Mouse (Mus musculus): Measurements from ENCODE around the gene Fgf2.

Fgf2 gene

DNA sequence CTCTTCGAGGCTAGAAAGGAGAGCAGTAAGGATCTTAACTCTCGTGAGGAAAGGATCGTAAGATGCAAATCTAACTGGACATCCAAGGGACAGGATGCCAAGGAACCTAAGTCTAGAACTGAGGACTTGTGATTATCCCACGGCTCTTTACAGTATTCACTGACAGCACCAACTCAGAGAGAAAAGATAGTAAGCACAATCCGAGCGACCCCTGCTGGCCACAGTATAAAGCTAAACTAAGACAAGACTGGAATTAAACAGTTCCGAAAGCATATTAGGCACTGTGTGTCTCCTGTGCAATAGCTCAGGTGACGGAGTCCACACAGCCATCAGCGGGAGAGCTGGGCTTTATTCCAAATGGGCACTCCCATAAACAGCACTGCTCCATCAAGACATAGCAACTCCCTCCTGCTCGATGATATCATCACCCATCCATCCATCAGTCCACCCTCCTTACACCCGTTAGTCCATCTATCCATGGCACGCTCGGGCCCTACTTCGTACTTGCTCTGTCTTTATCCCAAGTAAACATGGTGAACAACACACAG, 66.3 kb downstream of the Fgf2 start:
- peak; percentile 67 to 83 for DNase-seq (ENCODE audit: low spot score in 2 of 2)

DNA sequence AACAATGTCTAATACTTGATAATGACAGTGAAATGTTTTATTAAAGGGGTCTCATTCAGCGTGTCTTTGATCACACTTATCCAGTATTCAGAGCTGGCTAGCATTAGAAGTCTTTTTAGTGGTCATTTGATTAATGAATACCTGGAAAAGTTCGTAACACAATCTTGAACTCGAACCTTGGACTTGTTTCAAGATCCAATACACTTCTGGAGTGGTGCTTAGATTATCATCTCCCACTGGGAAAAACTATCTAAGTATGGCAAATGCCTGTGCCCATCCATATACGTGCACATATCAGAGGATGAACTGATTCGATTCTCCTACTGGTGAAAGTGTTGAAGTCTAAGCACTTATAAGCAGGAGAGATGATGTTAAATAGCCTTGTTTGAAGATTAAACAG, 70.2 kb downstream of the Fgf2 start:
- no peak for DNase-seq (ENCODE audit: low spot score in 2 of 2)

DNA sequence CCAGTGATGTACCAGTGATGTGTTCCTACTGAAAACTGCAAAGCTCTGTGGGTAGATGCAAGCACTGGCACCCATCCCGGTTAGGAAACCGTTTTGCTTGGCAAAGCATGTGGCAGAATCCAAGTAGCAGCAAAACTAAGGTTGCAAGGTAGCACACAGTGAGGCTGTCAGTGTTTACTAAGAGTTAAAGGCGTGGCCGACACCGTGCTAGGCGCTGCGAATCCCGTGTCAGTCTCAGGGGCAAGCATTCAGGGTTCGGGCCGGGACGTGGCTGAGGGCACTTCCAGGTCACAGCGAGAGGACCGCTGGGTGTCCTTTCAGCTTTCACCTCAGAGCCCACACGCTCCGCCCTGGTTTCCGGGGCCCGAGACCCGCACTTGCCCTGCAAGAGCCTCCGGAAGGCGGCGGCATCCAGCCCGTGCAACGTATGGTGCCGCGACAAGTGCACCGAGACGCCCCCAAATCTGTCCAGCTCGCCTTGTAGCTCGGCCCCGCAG, 70.9 kb downstream of the Fgf2 start:
- DNase-seq (ENCODE audit: low spot score in 2 of 2), result no peak

DNA sequence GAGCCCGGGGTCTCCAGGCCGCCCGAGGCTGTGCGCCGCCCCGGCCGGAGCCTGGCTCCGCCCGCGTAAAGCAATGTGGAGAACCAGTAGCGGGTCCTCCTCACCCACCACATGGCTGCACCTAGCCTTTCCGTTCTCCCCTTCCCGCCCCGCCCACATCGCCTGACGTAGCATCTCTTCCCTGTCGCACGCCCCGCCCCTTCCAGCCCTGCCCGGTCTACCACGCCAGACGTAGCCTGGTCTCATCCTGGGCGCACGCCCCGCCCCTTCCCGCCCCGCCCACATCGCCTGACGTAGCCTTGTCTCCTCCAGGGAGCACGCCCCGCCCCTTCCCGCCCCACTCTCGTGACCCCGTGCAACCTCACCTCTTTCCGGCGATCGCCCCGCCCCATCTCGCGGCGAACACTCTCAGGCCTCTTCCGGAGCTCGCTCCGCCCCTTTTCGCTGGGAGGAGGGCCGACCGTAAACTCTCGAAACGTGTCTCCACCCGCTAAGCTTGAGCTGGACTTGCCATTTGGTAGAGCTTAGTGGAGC, 71.4 kb downstream of the Fgf2 start, which contains the start of gene Spata5:
Spata5 (plus strand) TSS at position 439 of the 534 bp plus-strand sequence.
- DNase-seq (ENCODE audit: low spot score in 2 of 2), result peak; percentile 83 to 97

DNA sequence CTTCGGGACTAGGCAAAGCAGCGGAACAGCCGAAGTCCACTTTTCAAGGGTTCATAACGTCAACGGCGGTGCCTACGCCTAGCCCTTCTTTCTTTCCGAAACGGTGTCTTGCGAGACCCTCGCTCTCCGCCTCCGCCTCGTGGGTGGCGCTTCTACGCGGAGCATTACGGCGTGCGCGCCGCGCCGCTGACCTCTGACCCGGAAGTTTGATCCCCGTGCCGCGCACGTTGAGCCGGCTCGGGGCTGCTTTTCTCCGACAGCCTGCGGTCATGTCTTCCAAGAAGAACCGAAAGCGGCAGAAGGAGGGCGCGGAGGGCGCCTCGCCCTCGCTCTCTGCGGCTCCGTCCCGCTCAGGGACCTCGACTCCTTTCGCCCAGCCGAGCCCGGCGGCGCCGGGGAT, 71.9 kb downstream of the Fgf2 start, which contains the start of gene Nudt6:
Nudt6 (minus strand) TSS at position 140 of the 400 bp plus-strand sequence.
- DNase-seq (ENCODE audit: low spot score in 2 of 2), result peak; percentile 86 to 94

DNA sequence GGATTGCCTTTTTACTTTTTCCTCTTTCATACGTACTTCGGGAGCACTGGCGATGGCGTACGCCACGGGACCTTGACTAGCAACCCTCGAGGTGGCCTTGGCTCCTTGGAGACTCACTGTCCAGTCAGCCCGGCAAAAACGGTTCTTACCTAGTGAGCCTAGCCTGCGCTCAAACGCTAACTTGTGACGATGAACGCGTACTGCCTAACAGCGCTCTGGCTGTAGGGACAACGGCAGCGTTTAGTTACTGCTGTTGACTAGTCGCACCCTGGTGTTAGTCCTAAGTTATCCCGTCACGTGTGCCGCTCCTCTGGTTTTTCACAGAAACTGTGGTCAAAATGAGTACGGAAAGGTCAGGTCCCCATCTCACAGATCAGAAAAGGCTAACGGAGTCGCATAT, 72.5 kb downstream of the Fgf2 start:
- DNase-seq (ENCODE audit: low spot score in 2 of 2), result peak in 1 of 2 experiments; percentile 26

DNA sequence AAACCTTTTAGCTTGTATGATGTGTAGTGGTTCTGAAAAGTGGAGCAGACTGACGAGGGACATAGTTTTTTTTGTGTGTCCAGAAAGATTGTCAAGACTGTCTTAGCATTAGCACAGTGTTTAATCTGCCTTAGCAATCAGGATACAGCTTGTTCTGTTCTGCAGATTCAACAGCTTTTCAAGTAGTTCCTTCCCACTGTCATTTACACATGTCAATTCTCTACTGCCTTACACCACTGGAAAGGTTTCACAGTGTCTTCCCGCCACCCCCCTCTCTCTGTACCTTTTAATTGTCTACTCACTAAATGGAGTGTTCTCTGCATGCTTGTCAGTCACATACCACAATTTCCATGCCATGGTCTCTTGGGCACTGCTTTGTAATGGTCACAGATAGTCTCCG, 73.0 kb downstream of the Fgf2 start:
- DNase-seq (ENCODE audit: low spot score in 2 of 2), result no peak

DNA sequence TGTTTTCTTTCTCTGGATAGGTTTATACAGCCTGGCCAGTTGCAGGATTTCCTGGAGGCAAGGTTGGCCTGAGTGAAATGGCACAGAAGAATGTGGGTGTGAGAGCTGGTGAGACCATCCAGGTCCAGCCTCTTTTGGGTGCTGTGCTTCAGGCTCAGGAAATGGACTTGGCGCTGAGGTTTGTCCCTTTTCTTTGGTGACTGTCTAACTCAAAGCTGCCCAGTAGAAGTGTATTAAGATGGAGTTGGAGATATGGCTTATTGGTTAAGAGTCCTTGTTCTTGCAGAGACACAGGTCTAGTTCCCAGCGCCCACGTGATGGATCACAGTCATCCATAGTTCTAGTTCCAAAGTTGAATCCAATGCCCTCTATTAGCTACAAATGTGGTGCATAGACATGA, 77.9 kb downstream of the Fgf2 start:
- no peak for DNase-seq (ENCODE audit: low spot score in 2 of 2)

DNA sequence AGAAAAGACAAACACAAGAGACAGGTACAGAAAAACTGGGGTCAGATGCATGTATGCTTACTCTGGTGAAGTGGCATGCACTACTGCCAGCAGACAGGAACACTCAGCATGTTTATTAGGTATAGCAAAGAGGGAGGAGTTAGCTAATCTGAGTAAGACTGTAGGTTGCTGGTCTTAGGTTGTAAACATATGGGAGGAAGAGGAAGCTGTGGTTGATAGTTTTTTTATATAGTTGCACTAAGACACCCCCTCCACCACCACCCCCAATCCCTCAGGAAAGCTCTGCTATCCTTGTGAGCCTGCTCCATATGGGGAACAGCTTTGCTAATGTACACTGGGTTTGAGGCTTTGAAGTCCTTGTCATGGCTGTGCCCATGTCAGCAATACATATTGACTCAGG, 82.2 kb downstream of the Fgf2 start:
- no peak for DNase-seq (ENCODE audit: low spot score in 2 of 2)

DNA sequence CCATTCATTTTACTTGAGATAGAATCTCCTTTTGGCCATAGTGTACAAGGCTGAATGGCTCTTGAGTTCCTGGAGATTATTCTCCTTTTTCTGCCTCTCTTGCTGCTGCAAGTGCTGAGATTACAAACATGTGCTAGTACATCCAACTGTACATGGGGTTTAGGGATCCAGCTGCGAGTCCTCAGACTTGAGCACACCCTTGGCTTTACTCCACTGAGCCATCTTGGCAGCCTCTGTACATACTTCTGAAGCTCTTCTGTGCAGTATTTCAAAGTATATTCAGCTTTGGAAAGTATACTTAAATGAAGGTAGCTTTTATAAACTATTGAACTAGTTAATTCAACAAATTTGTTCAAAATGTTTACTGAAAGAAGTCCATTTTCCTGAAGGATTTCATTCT, 91.6 kb downstream of the Fgf2 start:
- DNase-seq (ENCODE audit: low spot score in 2 of 2), result no peak

DNA sequence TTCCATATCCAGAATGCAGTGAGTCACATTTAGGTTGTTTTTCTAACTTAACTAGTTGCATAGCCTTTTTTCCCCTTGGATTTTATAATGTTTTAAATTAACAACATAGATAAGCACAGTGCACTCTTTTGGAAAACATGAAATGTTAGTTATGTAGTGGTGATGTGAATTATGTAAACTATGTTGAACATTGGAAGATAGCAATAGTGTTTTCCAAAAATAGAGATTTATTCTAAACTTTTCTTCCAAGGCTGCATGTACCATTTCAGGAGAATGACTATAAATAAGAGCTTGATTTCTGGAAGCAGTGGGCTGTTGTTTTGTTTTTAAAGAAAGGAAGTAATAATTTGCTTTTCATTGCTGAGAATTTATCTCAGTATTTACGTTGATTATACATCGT, 95.3 kb downstream of the Fgf2 start:
- DNase-seq (ENCODE audit: low spot score in 2 of 2), result no peak

DNA sequence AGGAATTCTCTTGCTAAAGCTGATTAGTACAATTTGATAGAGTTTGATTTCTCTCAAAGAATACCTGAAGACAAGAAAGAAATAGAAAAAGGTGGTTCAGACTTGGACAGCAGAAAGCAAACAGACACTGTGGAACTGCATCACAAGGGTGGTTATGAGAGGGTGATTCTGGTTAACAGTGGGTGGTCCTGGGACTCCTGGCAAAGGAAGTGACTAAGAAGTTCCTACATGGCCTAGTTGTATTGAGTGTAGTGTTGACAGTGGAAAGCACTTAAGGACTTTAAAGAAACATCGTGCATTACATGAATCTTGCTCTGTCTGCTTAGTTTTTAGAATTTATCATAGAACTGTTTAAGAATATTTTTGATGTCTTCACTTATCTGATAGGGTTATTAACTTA, 107.8 kb downstream of the Fgf2 start:
- no peak for DNase-seq (ENCODE audit: low spot score in 2 of 2)

Data from cerebellum, postnatal 4 days (tissue).